ENCODE assay signal across 14 mouse cellular contexts in genomic region chr14:99206591-99206990, GRCm38 (mm10).
"Had no signal": no experiment of that assay in that cellular context is flagged by ENCODE, and none has a peak within 500 bp of the region (broad histone marks: within the 10 kb centered on the region; RNA-seq: fewer than 3 reads in every experiment).

No protein-coding gene starts in this region.

- H3K27me3 ChIP-seq: kidney, embryonic 15.5 days; limb, embryonic 13.5 days; midbrain, embryonic 13.5 days; neural tube, embryonic 15.5 days had no signal

- H3K9ac ChIP-seq: kidney, embryonic 15.5 days; limb, embryonic 13.5 days; liver, embryonic 14.5 days; midbrain, embryonic 13.5 days; neural tube, embryonic 15.5 days had no signal

- ATAC-seq: lung, postnatal 0 days; midbrain, embryonic 13.5 days had no signal

- DNase-seq: left cerebral cortex, postnatal 4 days; lung, adult 2 months; lung, postnatal 36 days; right cerebral cortex, adult 18-20 months; right cerebral cortex, postnatal 25 days; thymus, adult 2 months; thymus, postnatal 25 days had no signal

- H3K4me3 ChIP-seq: kidney, embryonic 15.5 days; limb, embryonic 13.5 days; midbrain, embryonic 13.5 days; myocyte; neural tube, embryonic 15.5 days had no signal

- H3K4me2 ChIP-seq: kidney, embryonic 15.5 days; limb, embryonic 13.5 days; midbrain, embryonic 13.5 days; neural tube, embryonic 15.5 days had no signal

- H3K9me3 ChIP-seq: kidney, embryonic 15.5 days; limb, embryonic 13.5 days; midbrain, embryonic 13.5 days; neural tube, embryonic 15.5 days had no signal

- H3K4me1 ChIP-seq: kidney, embryonic 15.5 days; limb, embryonic 13.5 days; midbrain, embryonic 13.5 days; neural tube, embryonic 15.5 days had no signal

- H3K27ac ChIP-seq: kidney, embryonic 15.5 days; limb, embryonic 13.5 days; liver, embryonic 14.5 days; midbrain, embryonic 13.5 days; neural tube, embryonic 15.5 days had no signal
